Mouse (Mus musculus): ENCODE measurements around the gene Zbtb42.

Gene Zbtb42
- long read RNA-seq, experiment 1, partial matches to known transcripts, result 0 of 3 reads
- long read RNA-seq, experiment 1, other reads (novel, unspliced or antisense), result 1 of 3 reads
- long read RNA-seq, experiment 2, partial matches to known transcripts, result 0 of 4 reads
- long read RNA-seq, experiment 2, other reads (novel, unspliced or antisense), result 3 of 4 reads

DNA sequence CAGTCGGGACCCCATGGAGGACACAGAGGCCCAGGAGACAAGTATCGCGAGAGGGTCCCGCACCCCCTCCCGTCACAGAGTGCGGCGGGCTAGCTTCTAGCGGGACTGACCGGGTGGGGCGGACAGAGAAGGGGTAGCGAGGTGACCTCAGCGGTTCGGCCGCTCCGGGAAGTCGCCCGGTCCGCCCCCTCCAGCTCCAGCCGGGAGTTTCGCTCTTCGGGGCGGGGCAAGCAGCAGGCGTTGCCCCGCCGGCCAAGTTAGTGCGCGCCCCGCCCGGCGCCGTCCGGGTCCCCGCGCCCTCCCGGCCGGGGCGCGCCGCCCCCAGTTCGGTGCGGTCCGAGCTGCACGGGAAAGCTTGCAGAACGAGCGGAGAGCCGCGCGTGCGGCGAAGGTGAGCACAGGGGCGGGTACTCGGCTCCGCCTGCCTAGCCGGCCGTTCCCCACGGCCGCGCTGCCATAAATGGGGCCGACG is at the start of gene Zbtb42:
Gene Zbtb42 (plus strand): TSS at position 274 of the 472 bp plus-strand sequence.
- intact Hi-C loops (cut with DNase I), result no loop called here

DNA sequence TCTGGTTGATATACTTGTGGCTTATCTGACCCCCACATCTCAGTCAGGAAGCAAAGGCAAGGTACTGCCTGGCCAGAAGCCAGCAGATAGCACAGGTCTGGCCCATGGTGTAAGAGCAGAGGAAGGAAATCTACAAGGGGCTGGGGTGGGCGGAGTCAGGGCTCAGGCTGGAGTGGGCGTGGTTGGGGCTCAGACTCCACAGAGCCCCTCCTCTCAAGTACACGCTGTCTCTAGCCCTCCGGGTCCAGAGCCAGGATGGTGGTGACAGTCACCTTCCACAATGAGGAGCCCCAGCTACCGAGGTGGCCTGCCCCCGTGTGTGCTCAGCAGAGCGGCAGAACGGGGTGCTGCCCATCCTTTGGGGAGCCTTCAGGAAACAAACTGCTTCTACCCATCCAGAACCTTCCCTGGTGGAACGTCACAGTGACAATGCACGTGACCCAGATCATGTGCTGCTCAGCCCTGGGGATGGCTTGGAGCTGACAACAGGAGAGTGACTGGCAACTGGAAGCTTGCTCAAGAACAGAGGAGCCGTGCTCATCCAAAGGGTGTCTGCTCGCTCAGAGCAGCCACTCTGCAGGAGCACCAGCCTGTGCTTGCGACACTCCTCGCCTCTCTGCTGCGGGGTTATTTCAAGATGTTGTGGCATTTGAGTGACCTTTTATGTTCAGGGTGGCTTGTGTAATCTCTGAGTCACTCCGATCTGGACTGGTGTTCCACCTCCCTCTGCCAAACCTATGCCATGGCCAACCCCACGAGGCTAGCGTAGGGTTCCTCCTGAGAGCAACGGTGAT is 49.5 kb upstream of the Zbtb42 start:
- intact Hi-C loops (cut with DNase I), result no loop called here

GRCm38 (mm10) chr12:112630029-112630428 is 48.6 kb upstream of the Zbtb42 start:
- intact Hi-C loops (cut with DNase I), result no loop called here

- intact Hi-C loops (cut with DNase I), result no loop called here
Observed at GRCm38 (mm10) chr12:112630796-112631195, 47.8 kb upstream of the Zbtb42 start.

GRCm38 (mm10) chr12:112631472-112631871 is 47.2 kb upstream of the Zbtb42 start:
- intact Hi-C loops (cut with DNase I), result no loop called here

- intact Hi-C loops (cut with DNase I), result no loop called here
Observed at GRCm38 (mm10) chr12:112632084-112632777, 46.4 kb upstream of the Zbtb42 start.

GRCm38 (mm10) chr12:112632907-112633306 is 45.7 kb upstream of the Zbtb42 start:
- intact Hi-C loops (cut with DNase I), result no loop called here

- intact Hi-C loops (cut with DNase I), result no loop called here
Observed at GRCm38 (mm10) chr12:112633686-112634085, 44.9 kb upstream of the Zbtb42 start.

DNA sequence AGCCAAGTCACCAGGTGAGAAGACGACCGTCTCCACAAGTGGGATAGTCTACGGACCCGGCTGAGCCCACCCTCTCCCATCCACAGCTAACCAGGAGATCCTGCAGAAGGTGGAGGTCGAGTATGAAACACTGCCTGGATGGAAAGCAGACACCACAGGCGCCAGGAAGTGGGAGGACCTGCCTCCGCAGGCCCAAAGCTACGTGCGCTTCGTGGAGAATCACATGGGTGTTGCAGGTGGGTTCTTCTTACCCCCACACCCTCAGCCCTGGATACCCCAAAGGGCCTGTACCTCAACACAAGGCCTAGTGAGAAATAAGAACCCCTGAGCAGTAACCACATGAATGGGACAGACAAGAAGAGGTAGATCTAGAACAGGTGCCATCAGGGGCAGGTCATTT is 39.1 kb upstream of the Zbtb42 start:
- intact Hi-C loops (cut with DNase I), result no loop called here

DNA sequence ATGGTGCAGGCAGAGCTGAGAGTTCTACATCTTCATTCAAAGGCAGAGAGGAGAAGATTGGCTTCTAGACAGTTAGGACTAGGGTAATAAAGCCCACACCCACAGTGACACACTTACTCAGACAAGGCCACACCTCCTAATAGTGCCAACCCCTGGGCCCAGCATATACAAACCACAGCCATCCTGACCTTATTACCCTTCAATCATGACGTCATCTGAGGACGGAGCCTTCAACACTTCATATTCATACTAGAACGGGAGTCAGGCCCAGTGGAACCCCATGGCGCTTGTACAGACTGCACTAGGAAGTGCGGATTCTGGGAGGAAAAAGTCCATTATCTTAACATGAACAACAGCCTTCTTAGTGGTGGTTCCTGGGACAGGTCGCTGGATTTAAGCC is 35.5 kb upstream of the Zbtb42 start:
- intact Hi-C loops (cut with DNase I), result no loop called here

DNA sequence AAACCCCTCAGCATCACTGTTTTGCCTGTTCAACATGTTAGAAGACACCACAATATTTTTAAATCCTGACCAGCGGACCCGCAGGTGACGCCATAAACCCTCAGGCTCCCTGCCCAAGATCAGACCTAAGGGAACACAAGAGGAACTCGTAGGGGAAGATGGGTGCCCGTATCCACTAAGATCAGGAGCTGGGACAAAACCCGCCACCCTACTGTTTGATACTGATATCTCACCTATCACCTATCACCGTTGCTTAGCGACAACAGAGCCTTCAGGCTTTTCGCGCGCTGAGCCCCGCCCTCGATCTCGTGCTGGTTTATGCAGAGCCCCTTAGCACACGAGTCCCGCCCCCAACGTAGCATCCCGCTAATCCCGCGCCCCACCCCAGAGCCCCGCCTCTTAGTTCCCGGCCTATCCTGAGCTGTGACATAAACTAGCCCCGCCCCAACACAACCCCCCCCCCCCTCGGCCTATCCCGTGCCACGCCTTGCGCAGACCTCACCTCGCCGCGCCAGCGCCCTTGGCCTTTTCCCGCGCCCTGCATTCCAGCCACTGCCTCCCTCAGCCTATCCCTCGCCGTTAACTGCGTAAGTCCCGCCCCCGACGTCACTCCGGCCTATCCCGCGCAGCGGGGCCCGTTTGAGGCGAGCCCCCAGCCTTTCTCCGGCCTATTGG is 34.3 kb upstream of the Zbtb42 start, which contains the start of gene Siva1:
Gene Siva1 (plus strand): TSS at position 500 of the 675 bp plus-strand sequence.
- intact Hi-C loops (cut with DNase I), result no loop called here

DNA sequence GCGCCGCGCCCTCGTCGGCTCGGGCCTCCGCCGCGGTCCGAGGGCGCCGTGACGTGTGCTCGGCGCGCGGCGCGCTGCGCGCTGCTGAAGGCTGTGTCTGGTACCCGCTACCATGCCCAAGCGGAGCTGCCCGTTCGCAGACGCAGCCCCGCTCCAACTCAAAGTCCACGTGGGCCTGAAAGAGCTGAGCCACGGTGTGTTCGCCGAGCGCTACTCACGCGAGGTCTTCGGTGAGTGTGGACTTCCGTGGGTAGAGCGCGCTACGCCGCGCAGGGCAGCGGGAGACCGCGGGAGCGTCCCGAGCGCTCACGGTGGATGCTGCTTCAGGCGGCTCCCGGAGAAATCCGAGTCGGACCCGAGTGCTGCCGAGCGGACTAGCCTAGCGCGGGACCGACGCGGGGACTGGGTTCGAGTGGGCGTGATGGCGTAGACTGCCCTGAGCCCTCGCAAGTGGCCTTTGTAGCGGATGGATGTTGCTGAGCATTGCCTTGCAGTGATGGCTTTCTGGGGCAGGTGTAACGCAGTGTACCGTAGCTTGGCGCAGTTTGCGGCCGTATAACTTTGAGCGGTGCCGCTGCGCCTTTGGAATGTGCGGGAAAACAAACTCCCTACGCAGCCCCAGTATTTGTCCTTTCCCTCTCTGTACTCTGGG is 33.6 kb upstream of the Zbtb42 start:
- intact Hi-C loops (cut with DNase I), result no loop called here

- intact Hi-C loops (cut with DNase I), result no loop called here
Observed at GRCm38 (mm10) chr12:112646139-112646538, 32.5 kb upstream of the Zbtb42 start.

- intact Hi-C loops (cut with DNase I), result no loop called here
Observed at GRCm38 (mm10) chr12:112648081-112648480, 30.5 kb upstream of the Zbtb42 start.

DNA sequence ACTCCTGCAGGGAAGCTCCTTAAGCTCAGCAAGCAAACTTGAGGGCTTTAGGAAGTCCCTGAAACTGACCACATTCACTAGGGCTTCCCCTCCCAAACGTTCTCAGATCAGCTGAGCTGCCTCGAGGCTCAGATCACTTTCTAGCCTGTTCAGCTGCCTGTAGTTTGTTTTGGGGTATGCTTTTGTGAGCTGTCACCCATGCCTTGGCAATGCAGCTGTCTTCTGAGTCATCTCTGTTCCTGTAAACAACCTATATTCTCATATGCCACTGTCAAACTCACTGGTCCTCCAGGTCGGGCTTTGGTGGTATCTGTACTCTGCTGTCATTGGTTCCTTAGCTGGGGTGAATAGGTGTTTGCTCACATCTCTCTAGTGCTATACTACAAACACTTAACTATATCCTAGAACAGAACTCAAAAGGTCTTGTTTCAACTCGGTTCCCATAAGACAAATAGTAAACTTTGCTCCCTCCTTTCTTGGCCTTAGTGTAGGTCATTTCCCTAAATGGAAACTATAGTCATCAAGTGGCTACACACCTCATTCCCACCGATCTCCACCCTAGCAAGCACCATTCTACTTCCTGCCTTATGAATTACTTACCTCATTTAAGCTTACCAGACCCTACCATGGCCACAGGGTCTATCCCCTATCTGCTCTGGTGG is 26.7 kb upstream of the Zbtb42 start:
- intact Hi-C loops (cut with DNase I), result loop anchor here (2.0 kb wide), 1 partner anchor 55 kb away; no protein-coding TSS in a partner anchor

DNA sequence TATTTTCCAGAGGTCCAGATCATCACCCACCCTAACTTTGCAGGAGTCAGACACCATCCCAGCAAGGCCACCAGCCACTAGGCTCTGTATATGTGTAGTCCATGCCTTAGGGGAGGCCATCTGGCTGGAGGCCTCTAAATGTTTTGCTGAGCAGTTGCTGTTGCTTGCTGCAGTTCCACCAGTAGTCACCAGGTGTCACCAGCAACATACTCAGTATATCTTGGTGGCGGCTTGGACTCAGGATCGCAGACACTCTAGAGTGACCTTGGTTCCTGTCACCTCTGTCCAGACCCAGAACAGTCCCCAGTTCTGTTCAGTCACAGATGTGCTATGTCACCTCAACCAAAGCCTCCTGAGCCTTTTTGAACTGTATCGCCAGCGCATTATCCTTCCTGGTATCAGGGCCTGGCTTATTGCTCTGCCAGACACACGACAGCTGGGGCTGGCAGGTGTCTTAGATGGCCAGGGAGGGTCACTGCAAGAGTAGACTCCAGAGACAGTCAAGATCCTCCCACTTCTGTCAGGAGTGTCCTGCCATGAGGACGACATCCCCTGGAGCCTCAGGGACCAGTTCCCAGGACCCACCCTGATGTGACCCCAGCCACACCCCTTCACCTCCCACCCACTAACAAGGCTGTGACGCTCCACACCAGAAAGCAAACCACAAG is 25.3 kb upstream of the Zbtb42 start:
- intact Hi-C loops (cut with DNase I), result loop anchor here (2.0 kb wide), 1 partner anchor 54 kb away; no protein-coding TSS in a partner anchor

DNA sequence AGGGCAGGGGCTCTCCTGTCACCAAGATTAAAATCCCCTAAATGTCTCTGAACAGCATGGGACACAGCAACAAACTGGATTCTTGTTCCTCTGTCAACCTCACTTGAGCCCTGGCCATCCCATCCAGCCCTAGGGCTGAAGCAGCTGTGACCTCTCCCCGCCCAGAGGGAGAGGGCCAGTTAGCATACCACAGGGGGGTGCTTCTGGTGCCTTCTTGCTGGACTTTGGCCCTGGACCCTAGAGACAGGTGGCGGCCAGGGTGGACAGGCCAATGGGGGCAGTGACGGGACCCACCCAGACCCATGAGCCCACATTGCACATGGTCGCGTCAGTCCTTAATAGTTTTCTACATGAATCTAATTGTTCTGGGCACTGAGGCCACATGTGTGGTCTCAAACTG is 24.6 kb upstream of the Zbtb42 start:
- intact Hi-C loops (cut with DNase I), result no loop called here

GRCm38 (mm10) chr12:112658619-112659018 is 20.0 kb upstream of the Zbtb42 start:
- intact Hi-C loops (cut with DNase I), result no loop called here

- intact Hi-C loops (cut with DNase I), result no loop called here
Observed at GRCm38 (mm10) chr12:112659109-112659508, 19.5 kb upstream of the Zbtb42 start.
